Mouse (Mus musculus) midbrain, embryonic 14.5 days (tissue): ENCODE measurements around the gene Tmem54. TPM values are rescaled to one million over a fixed set of nuclear protein-coding genes. Genes with fewer than 3 reads are reported as not detected.
A peak's percentile ranks its signal among the peaks of the same experiment; 100 is the strongest.

Source experiments
- ATAC-seq: fragments of 200-750 bp; cut with Nextera tagmentation; 2 replicates; pipeline ENCODE4 v1.8.0; 2017; ENCODE audit warnings: moderate number of reproducible peaks, moderate library complexity; ENCODE audit not compliant: low FRiP score, low TSS enrichment
- DNase-seq: peaks from one replicate; pipeline ENCODE4 v3.0.0-alpha.2; 2015
- H3K27ac ChIP-seq: fragments of 300-500 bp; sonication (generic); replicated peaks from 2 replicates; pipeline ENCODE4 v1.5.1; 2014; ENCODE audit warnings: mild to moderate bottlenecking, low read depth, low read length, moderate library complexity
- H3K27me3 ChIP-seq: fragments of 300-500 bp; sonication (generic); 2 replicates; pipeline ENCODE4 v1.6.1; 2014; ENCODE audit warnings: low read length, control low read depth, mixed read lengths; ENCODE audit not compliant: control insufficient read depth, insufficient read depth
- H3K36me3 ChIP-seq: fragments of 300-500 bp; sonication (generic); 2 replicates; pipeline ENCODE4 v1.6.1; 2014; ENCODE audit warnings: low read length, control low read depth; ENCODE audit not compliant: control insufficient read depth, insufficient read depth
- H3K4me1 ChIP-seq: fragments of 300-500 bp; sonication (generic); 2 replicates; pipeline ENCODE4 v1.6.1; 2014; ENCODE audit warnings: mild to moderate bottlenecking, antibody characterized with exemption, low read length, control low read depth; ENCODE audit not compliant: control insufficient read depth, insufficient read depth
- H3K4me2 ChIP-seq: fragments of 300-500 bp; sonication (generic); 2 replicates; pipeline ENCODE4 v1.6.1; 2014; ENCODE audit warnings: mild to moderate bottlenecking, low read length, moderate library complexity
- H3K4me3 ChIP-seq: fragments of 300-500 bp; sonication (generic); replicated peaks from 2 replicates; pipeline ENCODE4 v1.5.1; 2014; ENCODE audit warnings: low read depth, low read length
- H3K9ac ChIP-seq: fragments of 300-500 bp; sonication (generic); replicated peaks from 2 replicates; pipeline ENCODE4 v1.6.1; 2014; ENCODE audit warnings: mild to moderate bottlenecking, low read length, moderate library complexity
- H3K9me3 ChIP-seq: fragments of 300-500 bp; sonication (generic); 2 replicates; pipeline ENCODE4 v1.6.1; 2016; ENCODE audit warnings: low read length, control low read depth, mixed read lengths; ENCODE audit not compliant: control insufficient read depth
- WGBS: fragments of 180-500 bp; shearing (Covaris S2); extraction: QIAGEN DNeasy Blood & Tissue Kit; methylation state at CpG from one replicate; pipeline ENCODE4 v1.1.7; 2014; 5-methylcytosine and 5-hydroxymethylcytosine counted together
- polyA plus RNA-seq: library from polyadenylated mRNA; unstranded; fragments of >200 nt; fragmentation: Nextera tagmentation; extraction: Ambion mirVana; gene quantifications from 2 replicates; pipeline ENCODE4 v1.2.1, GENCODE M21; 2014

Gene Tmem54
- polyA plus RNA-seq, 1 experiment from 2014 or later: not detected

DNA sequence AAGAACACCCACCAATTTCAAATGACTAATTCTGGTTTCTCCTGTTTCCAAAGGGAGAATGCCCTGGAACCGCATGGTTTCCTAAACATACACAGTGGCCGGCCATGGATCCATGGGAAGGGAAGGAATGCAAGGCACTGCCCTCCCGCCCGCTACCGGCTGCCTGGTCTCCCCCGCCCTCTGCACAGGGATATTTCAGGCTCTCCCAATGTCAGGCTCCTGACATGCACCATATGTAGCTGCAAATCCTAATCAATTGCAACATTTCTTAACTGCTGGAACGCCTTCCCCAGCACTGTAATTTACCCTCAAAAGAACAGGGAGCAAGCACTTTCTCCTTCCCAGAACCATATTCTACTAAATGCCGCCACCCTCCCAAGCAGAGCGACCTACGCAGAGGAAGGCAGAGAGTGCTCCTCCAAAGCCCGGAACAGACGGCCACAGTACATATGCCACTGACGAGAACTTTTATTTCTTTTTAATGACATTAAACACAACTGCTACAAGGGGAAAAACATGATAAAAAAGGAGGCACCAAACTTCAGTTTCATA, 42.3 kb downstream of the Tmem54 start:
- WGBS: 87% methylated on average over 13 of the region's 13 CpGs
- Histone ChIP-seq H3K27me3 (no peaks in the 10 kb centered on the region), H3K27ac (peak overlapping the region; percentile 17; the same call in 1 of the 2 replicates), H3K4me3 (no peak overlapping the region), H3K4me2 (no peak overlapping the region), H3K9me3 (no peaks in the 10 kb centered on the region), H3K4me1 (peaks cover 8% of the 10 kb centered on the region; the same call in 1 of the 2 replicates), H3K9ac (no peak overlapping the region), H3K36me3 (peaks cover 36% of the 10 kb centered on the region)
- ATAC-seq (no peak), DNase-seq (no peak)

DNA sequence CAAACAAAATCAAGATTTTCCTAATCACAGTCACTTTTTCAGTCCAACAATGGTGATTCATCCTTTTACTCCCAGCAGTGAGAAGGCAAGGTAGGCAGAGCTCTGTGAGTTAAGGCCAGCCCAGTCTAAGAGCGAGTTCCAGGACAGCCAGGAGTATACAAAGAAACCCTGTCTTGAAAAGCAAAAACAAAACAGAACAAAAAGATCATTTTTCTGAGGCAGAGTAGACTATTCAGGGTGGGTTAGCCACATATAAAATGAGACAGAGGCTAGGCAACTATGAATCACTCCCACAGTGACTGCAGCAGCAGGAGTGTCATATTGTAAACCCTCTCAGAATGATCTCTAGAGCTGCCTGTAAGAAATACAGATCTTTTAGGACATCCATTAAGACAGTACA, 44.0 kb downstream of the Tmem54 start:
- WGBS: 90% methylated on average over 1 of the region's 1 CpGs
- Histone ChIP-seq H3K4me2 (no peak overlapping the region), H3K36me3 (peaks cover 44% of the 10 kb centered on the region), H3K27me3 (no peaks in the 10 kb centered on the region), H3K4me1 (peaks cover 8% of the 10 kb centered on the region; the same call in 1 of the 2 replicates), H3K9me3 (no peaks in the 10 kb centered on the region), H3K27ac (no peak overlapping the region), H3K9ac (no peak overlapping the region), H3K4me3 (no peak overlapping the region)
- ATAC-seq (no peak), DNase-seq (no peak)

DNA sequence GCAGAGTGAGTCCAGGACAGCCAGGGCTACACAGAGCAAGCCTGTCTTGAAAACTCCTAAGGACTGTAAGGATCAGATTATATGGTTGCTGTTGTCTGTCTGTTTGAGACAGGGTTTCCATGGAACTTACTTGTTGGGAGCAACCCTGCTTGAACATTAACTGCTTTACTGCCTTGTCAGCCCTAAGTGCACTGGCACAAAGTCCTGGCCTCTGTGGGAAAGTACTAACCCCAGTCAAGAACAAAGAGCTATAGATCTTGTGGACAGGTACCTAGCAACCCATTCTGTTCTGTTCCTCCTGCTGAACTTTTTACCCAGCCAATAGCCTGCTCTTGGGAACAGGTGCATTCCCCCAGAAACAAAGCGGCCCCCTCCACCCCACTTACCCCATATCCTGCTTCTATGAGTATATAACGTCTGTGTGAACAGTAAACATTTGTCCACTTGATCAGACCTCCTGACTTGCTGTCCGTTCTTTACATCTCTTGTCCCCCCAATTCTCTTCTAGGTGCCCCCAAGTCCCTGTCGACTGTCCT, 46.0 kb downstream of the Tmem54 start:
- 0 out of 2 replicates have a peak, but pooled peaks cover 3% of the 10 kb centered on the region for H3K4me1 ChIP-seq
- 94% methylated on average over 4 of the region's 4 CpGs for WGBS
- ATAC-seq (no peak), DNase-seq (no peak)
- H3K4me2 ChIP-seq: no peak overlapping the region
- H3K36me3 ChIP-seq: peaks cover 59% of the 10 kb centered on the region
- H3K4me3 ChIP-seq: no peak overlapping the region
- H3K9ac ChIP-seq: no peak overlapping the region
- H3K27me3 ChIP-seq: no peaks in the 10 kb centered on the region
- H3K9me3 ChIP-seq: no peaks in the 10 kb centered on the region
- no peak overlapping the region for H3K27ac ChIP-seq

DNA sequence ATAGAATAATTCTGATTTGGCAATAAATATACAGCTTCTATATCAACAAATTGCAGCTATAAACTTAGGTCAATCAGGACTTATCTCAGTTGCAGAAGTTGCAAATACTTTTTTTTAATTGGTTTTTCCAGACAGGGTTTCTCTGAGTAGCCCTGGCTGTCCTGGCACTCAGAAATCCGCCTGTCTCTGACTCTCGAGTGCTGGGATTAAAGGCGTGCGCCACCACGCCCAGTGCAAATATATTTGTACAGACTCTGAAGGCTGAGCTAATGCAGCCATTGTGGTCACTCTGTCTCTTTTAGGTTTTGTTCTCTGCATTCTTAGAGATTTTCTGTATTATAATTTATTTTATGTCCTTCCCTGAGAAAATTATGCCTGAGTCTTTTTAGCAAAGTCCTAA, 52.2 kb downstream of the Tmem54 start:
- Histone ChIP-seq H3K4me3 (no peak overlapping the region), H3K9ac (no peak overlapping the region), H3K9me3 (no peaks in the 10 kb centered on the region), H3K4me1 (no peaks in the 10 kb centered on the region), H3K36me3 (peaks cover 41% of the 10 kb centered on the region), H3K27ac (no peak overlapping the region), H3K4me2 (no peak overlapping the region), H3K27me3 (no peaks in the 10 kb centered on the region)
- ATAC-seq (no peak), DNase-seq (no peak)
- 84% methylated on average over 5 of the region's 5 CpGs for WGBS

DNA sequence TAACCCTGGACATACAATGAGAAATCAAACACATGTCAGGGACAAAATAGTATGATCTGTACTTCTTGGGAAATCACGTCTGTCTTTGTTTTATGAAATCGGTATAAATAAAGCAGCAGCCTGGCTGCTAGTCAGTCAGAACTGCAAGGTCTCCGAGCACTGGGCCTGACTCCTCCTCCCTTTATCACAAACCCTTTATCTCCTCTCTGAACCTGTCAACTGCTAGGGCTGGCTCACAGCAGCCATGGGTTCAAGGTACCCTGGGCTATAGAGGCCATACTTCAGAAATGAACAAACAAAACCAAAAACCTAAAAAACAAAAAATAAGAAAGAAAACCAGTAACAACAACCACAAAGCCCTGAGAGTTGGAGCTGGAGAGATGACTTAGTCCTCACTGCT, 53.2 kb downstream of the Tmem54 start:
- Histone ChIP-seq H3K4me1 (no peaks in the 10 kb centered on the region), H3K9me3 (no peaks in the 10 kb centered on the region), H3K27me3 (no peaks in the 10 kb centered on the region), H3K4me3 (no peak overlapping the region), H3K27ac (no peak overlapping the region), H3K9ac (no peak overlapping the region), H3K4me2 (no peak overlapping the region), H3K36me3 (peaks cover 34% of the 10 kb centered on the region)
- DNase-seq (no peak), ATAC-seq (no peak)
- WGBS: 71% methylated on average over 3 of the region's 3 CpGs

DNA sequence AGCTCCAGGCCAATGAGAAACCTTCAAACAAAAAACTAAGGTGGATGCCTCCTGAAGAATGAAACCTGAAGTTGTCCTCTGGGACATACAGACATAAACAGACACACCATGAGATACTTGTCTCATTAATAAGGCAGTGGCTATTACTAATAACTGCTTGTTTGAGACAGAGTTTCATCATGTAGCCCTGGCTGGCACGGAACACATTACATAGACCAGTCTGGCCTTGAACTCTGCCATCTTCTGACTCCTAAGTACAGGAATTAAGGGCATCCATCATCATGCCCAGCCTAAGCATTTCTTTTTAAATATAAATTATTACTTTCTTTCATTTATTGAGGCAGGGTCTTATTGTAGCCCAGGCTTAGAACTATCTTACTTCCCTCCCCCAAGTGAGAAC, 55.7 kb downstream of the Tmem54 start:
- H3K4me1 ChIP-seq: no peaks in the 10 kb centered on the region
- ATAC-seq: no peak
- 94% methylated on average over 1 of the region's 1 CpGs for WGBS

More for the DNA sequence above, 55.7 kb downstream of the Tmem54 start:
- Histone ChIP-seq H3K27me3 (no peaks in the 10 kb centered on the region), H3K4me2 (no peak overlapping the region), H3K9me3 (no peaks in the 10 kb centered on the region), H3K9ac (no peak overlapping the region), H3K4me3 (no peak overlapping the region), H3K36me3 (peaks cover 29% of the 10 kb centered on the region), H3K27ac (no peak overlapping the region)
- DNase-seq: no peak

Other genes with a start within 250 kb of the Tmem54 start
- 22.4 and 27.3 TPM in 2 replicates for gene Trim62, start 222.0 kb upstream of the Tmem54 start, polyA plus RNA-seq
- 18.0 and 19.6 TPM in 2 replicates for gene Azin2, start 143.1 kb upstream of the Tmem54 start, polyA plus RNA-seq
- gene Ak2, start 113.6 kb upstream of the Tmem54 start, polyA plus RNA-seq: 54.5 and 63.3 TPM in 2 replicates
- 33.8 and 35.3 TPM in 2 replicates for gene Rnf19b, start 47.3 kb upstream of the Tmem54 start, polyA plus RNA-seq
- 26.4 and 31.7 TPM in 2 replicates for gene Hpca, start 16.5 kb downstream of the Tmem54 start, polyA plus RNA-seq
- gene Fndc5, start 31.5 kb downstream of the Tmem54 start, polyA plus RNA-seq: 5.6 and 8.0 TPM in 2 replicates
- 18.2 and 23.7 TPM in 2 replicates for gene S100pbp, start 84.2 kb downstream of the Tmem54 start, polyA plus RNA-seq
- 116 and 122 TPM in 2 replicates for gene Yars, start 84.2 kb downstream of the Tmem54 start, polyA plus RNA-seq
- 7.0 and 8.4 TPM in 2 replicates for gene C77080, start 155.9 kb downstream of the Tmem54 start, polyA plus RNA-seq
- gene Sync, start 182.1 kb downstream of the Tmem54 start, polyA plus RNA-seq: 0.34 and 0.54 TPM in 2 replicates
- gene Rbbp4, start 229.8 kb downstream of the Tmem54 start, polyA plus RNA-seq: 280 and 349 TPM in 2 replicates
- 22.9 and 26.3 TPM in 2 replicates for gene Zbtb8os, start 230.1 kb downstream of the Tmem54 start, polyA plus RNA-seq